Mouse (Mus musculus): ENCODE results near the gene Cdk2. TPM values are rescaled to one million over a fixed set of nuclear protein-coding genes. Genes with fewer than 3 reads are reported as not detected.

Gene Cdk2
- total and polyA plus RNA-seq, 3 experiments: 40.5 to 72.4 TPM; not detected in 1

- DNase-seq (ENCODE audit: low read depth, low spot score): no peak
- peaks cover 5 to 22% of the 10 kb centered on the region in 2 experiments for H3K27me3 ChIP-seq (ENCODE audit: control insufficient read depth in 1 of 2, insufficient read depth in 2 of 2, low read length in 2 of 2)
- no peak overlapping the region for H3K4me3 ChIP-seq (ENCODE audit: control insufficient read depth in 1 of 2, insufficient read depth in 1 of 2, low read depth in 2 of 2, low read length in 2 of 2)
- peaks cover 0 to 3% of the 10 kb centered on the region in 2 experiments; a peak in 1 of 4 replicates for H3K36me3 ChIP-seq (ENCODE audit: control insufficient read depth in 1 of 2, insufficient read depth in 2 of 2, low read length in 2 of 2)
- no peaks in the 10 kb centered on the region for H3K9me3 ChIP-seq (replicated peaks; ENCODE audit: insufficient read depth, low read length)
- no peak overlapping the region for H3K9ac ChIP-seq (ENCODE audit: control insufficient read depth, low read depth, low read length, poor library complexity, severe bottlenecking)
- no peak overlapping the region for H3K27ac ChIP-seq (ENCODE audit: control insufficient read depth, low read depth, low read length)
- H3K4me1 ChIP-seq (ENCODE audit: control insufficient read depth in 1 of 2, insufficient read depth in 2 of 2, low read length in 2 of 2): peaks cover 0 to 2% of the 10 kb centered on the region in 2 experiments; a peak in 1 of 4 replicates
- H3K79me2 ChIP-seq (ENCODE audit: control insufficient read depth, insufficient read depth, low read length, poor library complexity): no peaks in the 10 kb centered on the region
- TF ChIP-seq CHD2 (IDR thresholded peaks at IDR 0.05; ENCODE audit: low read length): no peak
- TF ChIP-seq RAD21 (IDR thresholded peaks at IDR 0.05; ENCODE audit: low read depth, low read length): no peak
- TF ChIP-seq POLR2A (IDR thresholded peaks at IDR 0.05; ENCODE audit: control insufficient read depth in 1 of 2, insufficient read depth in 1 of 2, low read depth in 1 of 2, low read length in 2 of 2, poor library complexity in 1 of 2): no peak
- TF ChIP-seq ZKSCAN1 (IDR thresholded peaks at IDR 0.05; ENCODE audit: low read depth, low read length): no peak
- no peak for TF ChIP-seq MAFK (IDR thresholded peaks at IDR 0.05; ENCODE audit: borderline replicate concordance, low read depth, low read length)
- no peak for TF ChIP-seq MYB (IDR thresholded peaks at IDR 0.05; ENCODE audit: low read depth, low read length)
- no peak for TF ChIP-seq TBP (IDR thresholded peaks at IDR 0.05; ENCODE audit: low read depth, low read length)
- no peak for TF ChIP-seq MEF2A (IDR thresholded peaks at IDR 0.05; ENCODE audit: extremely low read depth, insufficient replicate concordance, low read depth, low read length, poor library complexity, severe bottlenecking)
- no peak for TF ChIP-seq ZNF384 (IDR thresholded peaks at IDR 0.05; ENCODE audit: low read depth, low read length)
- no peak for TF ChIP-seq UBTF (IDR thresholded peaks at IDR 0.05; ENCODE audit: borderline replicate concordance, insufficient read depth, low read depth, low read length)
- no peak for TF ChIP-seq POLR2AphosphoS2 (IDR thresholded peaks at IDR 0.05; ENCODE audit: low read length)
These were observed 48.1 kb downstream of the Cdk2 start for GRCm38 (mm10) chr10:128656731-128657130.

GRCm38 (mm10) chr10:128655254-128655653 lies 49.6 kb downstream of the Cdk2 start:
- Histone ChIP-seq H3K4me1 (ENCODE audit: control insufficient read depth in 1 of 2, insufficient read depth in 2 of 2, low read length in 2 of 2) (peaks cover 0 to 2% of the 10 kb centered on the region in 2 experiments; a peak in 1 of 4 replicates), H3K79me2 (ENCODE audit: control insufficient read depth, insufficient read depth, low read length, poor library complexity) (no peaks in the 10 kb centered on the region), H3K27me3 (ENCODE audit: control insufficient read depth in 1 of 2, insufficient read depth in 2 of 2, low read length in 2 of 2) (peaks cover 11 to 30% of the 10 kb centered on the region in 2 experiments), H3K36me3 (ENCODE audit: control insufficient read depth in 1 of 2, insufficient read depth in 2 of 2, low read length in 2 of 2) (peaks cover 0 to 3% of the 10 kb centered on the region in 2 experiments; a peak in 1 of 4 replicates), H3K9me3 (replicated peaks; ENCODE audit: insufficient read depth, low read length) (no peaks in the 10 kb centered on the region), H3K27ac (ENCODE audit: control insufficient read depth, low read depth, low read length) (no peak overlapping the region), H3K4me3 (ENCODE audit: control insufficient read depth in 1 of 2, insufficient read depth in 1 of 2, low read depth in 2 of 2, low read length in 2 of 2) (no peak overlapping the region), H3K9ac (ENCODE audit: control insufficient read depth, low read depth, low read length, poor library complexity, severe bottlenecking) (no peak overlapping the region)
- no peak for TF ChIP-seq POLR2AphosphoS2 (IDR thresholded peaks at IDR 0.05; ENCODE audit: low read length)
- TF ChIP-seq SIN3A (IDR thresholded peaks at IDR 0.05; ENCODE audit: low read length): peak; percentile 33; the same call in 1 of the 2 replicates
- DNase-seq (ENCODE audit: low read depth, low spot score): peak; percentile 44

GRCm38 (mm10) chr10:128653866-128654265 lies 51.0 kb downstream of the Cdk2 start:
- peaks cover 0 to 2% of the 10 kb centered on the region in 2 experiments; a peak in 1 of 4 replicates for H3K4me1 ChIP-seq (ENCODE audit: control insufficient read depth in 1 of 2, insufficient read depth in 2 of 2, low read length in 2 of 2)
- peaks cover 9 to 40% of the 10 kb centered on the region in 2 experiments for H3K27me3 ChIP-seq (ENCODE audit: control insufficient read depth in 1 of 2, insufficient read depth in 2 of 2, low read length in 2 of 2)
- no peak for DNase-seq (ENCODE audit: low read depth, low spot score)
- no peak overlapping the region for H3K27ac ChIP-seq (ENCODE audit: control insufficient read depth, low read depth, low read length)
- TF ChIP-seq MYB (IDR thresholded peaks at IDR 0.05; ENCODE audit: low read depth, low read length) (no peak), RCOR1 (IDR thresholded peaks at IDR 0.05; ENCODE audit: low read depth, low read length) (no peak), MYC (IDR thresholded peaks at IDR 0.05; ENCODE audit: low read depth, low read length) (no peak), MAZ (IDR thresholded peaks at IDR 0.05; ENCODE audit: low read depth, low read length) (no peak), SIN3A (IDR thresholded peaks at IDR 0.05; ENCODE audit: low read length) (no peak)
- peaks cover 0 to 3% of the 10 kb centered on the region in 2 experiments; a peak in 1 of 4 replicates for H3K36me3 ChIP-seq (ENCODE audit: control insufficient read depth in 1 of 2, insufficient read depth in 2 of 2, low read length in 2 of 2)
- no peak overlapping the region for H3K4me3 ChIP-seq (ENCODE audit: control insufficient read depth in 1 of 2, insufficient read depth in 1 of 2, low read depth in 2 of 2, low read length in 2 of 2)
- H3K9ac ChIP-seq (ENCODE audit: control insufficient read depth, low read depth, low read length, poor library complexity, severe bottlenecking): no peak overlapping the region
- no peaks in the 10 kb centered on the region for H3K9me3 ChIP-seq (replicated peaks; ENCODE audit: insufficient read depth, low read length)
- H3K79me2 ChIP-seq (ENCODE audit: control insufficient read depth, insufficient read depth, low read length, poor library complexity): no peaks in the 10 kb centered on the region

Other genes with a start within 250 kb of the Cdk2 start
- 22.3 and 24.8 TPM in 2 replicates for gene Smarcc2, start 245.8 kb downstream of the Cdk2 start, total RNA-seq (2012; rRNA removed)
- 100 to 1,000 TPM in 1 of 2 experiments, 10 to 100 TPM in 1; 68.8 to 226 TPM for gene Smarcc2, start 245.8 kb downstream of the Cdk2 start, polyA plus RNA-seq (2012; ENCODE audit: insufficient read depth in 1 of 2, insufficient read length in 2 of 2, low read depth in 1 of 2, low replicate concordance in 2 of 2, missing spikeins in 1 of 2)
- 560 and 589 TPM in 2 replicates for gene Myl6, start 210.9 kb downstream of the Cdk2 start, total RNA-seq (2012; rRNA removed)
- 100 to 1,000 TPM in 1 of 2 experiments, not detected in 1; 399 TPM for gene Myl6, start 210.9 kb downstream of the Cdk2 start, polyA plus RNA-seq (2012; ENCODE audit: insufficient read depth in 1 of 2, insufficient read length in 2 of 2, low read depth in 1 of 2, low replicate concordance in 2 of 2, missing spikeins in 1 of 2)
- gene Myl6b, start 206.3 kb downstream of the Cdk2 start, total RNA-seq (2012; rRNA removed): 1.8 and 2.6 TPM in 2 replicates
- 10 to 100 TPM in 1 of 2 experiments, not detected in 1; 18.8 TPM for gene Myl6b, start 206.3 kb downstream of the Cdk2 start, polyA plus RNA-seq (2012; ENCODE audit: insufficient read depth in 1 of 2, insufficient read length in 2 of 2, low read depth in 1 of 2, low replicate concordance in 2 of 2, missing spikeins in 1 of 2)
- 35.1 and 35.9 TPM in 2 replicates for gene Esyt1, start 179.2 kb downstream of the Cdk2 start, total RNA-seq (2012; rRNA removed)
- gene Esyt1, start 179.2 kb downstream of the Cdk2 start, polyA plus RNA-seq (2012; ENCODE audit: insufficient read depth in 1 of 2, insufficient read length in 2 of 2, low read depth in 1 of 2, low replicate concordance in 2 of 2, missing spikeins in 1 of 2): 10 to 100 TPM; 53.4 to 57.0 TPM
- 14.2 and 14.6 TPM in 2 replicates for gene Zc3h10, start 157.3 kb downstream of the Cdk2 start, total RNA-seq (2012; rRNA removed)
- gene Zc3h10, start 157.3 kb downstream of the Cdk2 start, polyA plus RNA-seq (2012; ENCODE audit: insufficient read depth in 1 of 2, insufficient read length in 2 of 2, low read depth in 1 of 2, low replicate concordance in 2 of 2, missing spikeins in 1 of 2): 10 to 100 TPM in 1 of 2 experiments, not detected in 1; 17.3 TPM
- 6,649 and 6,931 TPM in 2 replicates for gene Rpl41, start 155.7 kb downstream of the Cdk2 start, total RNA-seq (2012; rRNA removed)
- gene Rpl41, start 155.7 kb downstream of the Cdk2 start, polyA plus RNA-seq (2012; ENCODE audit: insufficient read depth in 1 of 2, insufficient read length in 2 of 2, low read depth in 1 of 2, low replicate concordance in 2 of 2, missing spikeins in 1 of 2): over 10,000 TPM in 1 of 2 experiments, 100 to 1,000 TPM in 1; 274 to 10,905 TPM
- 232 and 235 TPM in 2 replicates for gene Pa2g4, start 139.0 kb downstream of the Cdk2 start, total RNA-seq (2012; rRNA removed)
- gene Pa2g4, start 139.0 kb downstream of the Cdk2 start, polyA plus RNA-seq (2012; ENCODE audit: insufficient read depth in 1 of 2, insufficient read length in 2 of 2, low read depth in 1 of 2, low replicate concordance in 2 of 2, missing spikeins in 1 of 2): 100 to 1,000 TPM; 298 to 663 TPM
- gene Erbb3, start 115.4 kb downstream of the Cdk2 start, total RNA-seq (2012; rRNA removed): 0.39 and 0.42 TPM in 2 replicates
- under 1 TPM in 1 of 2 experiments, not detected in 1; 0.29 TPM for gene Erbb3, start 115.4 kb downstream of the Cdk2 start, polyA plus RNA-seq (2012; ENCODE audit: insufficient read depth in 1 of 2, insufficient read length in 2 of 2, low read depth in 1 of 2, low replicate concordance in 2 of 2, missing spikeins in 1 of 2)
- gene Rps26, start 78.3 kb downstream of the Cdk2 start, total RNA-seq (2012; rRNA removed): 2,338 and 2,523 TPM in 2 replicates
- gene Rps26, start 78.3 kb downstream of the Cdk2 start, polyA plus RNA-seq (2012; ENCODE audit: insufficient read depth in 1 of 2, insufficient read length in 2 of 2, low read depth in 1 of 2, low replicate concordance in 2 of 2, missing spikeins in 1 of 2): 1,000 to 10,000 TPM in 1 of 2 experiments, not detected in 1; 2,530 TPM
- gene Ikzf4, start 59.0 kb downstream of the Cdk2 start, total RNA-seq (2012; rRNA removed): not detected in 2 replicates
- gene Ikzf4, start 59.0 kb downstream of the Cdk2 start, polyA plus RNA-seq (2012; ENCODE audit: insufficient read depth in 1 of 2, insufficient read length in 2 of 2, low read depth in 1 of 2, low replicate concordance in 2 of 2, missing spikeins in 1 of 2): under 1 TPM in 1 of 2 experiments, not detected in 1; 0.03 TPM
- 4.7 and 4.9 TPM in 2 replicates for gene Suox, start 31.0 kb downstream of the Cdk2 start, total RNA-seq (2012; rRNA removed)
- 1 to 10 TPM in 1 of 2 experiments, not detected in 1; 7.2 TPM for gene Suox, start 31.0 kb downstream of the Cdk2 start, polyA plus RNA-seq (2012; ENCODE audit: insufficient read depth in 1 of 2, insufficient read length in 2 of 2, low read depth in 1 of 2, low replicate concordance in 2 of 2, missing spikeins in 1 of 2)
- gene Rab5b, start 8.8 kb downstream of the Cdk2 start, total RNA-seq (2012; rRNA removed): 16.2 and 18.7 TPM in 2 replicates
- 10 to 100 TPM; 23.3 to 45.7 TPM for gene Rab5b, start 8.8 kb downstream of the Cdk2 start, polyA plus RNA-seq (2012; ENCODE audit: insufficient read depth in 1 of 2, insufficient read length in 2 of 2, low read depth in 1 of 2, low replicate concordance in 2 of 2, missing spikeins in 1 of 2)
- gene Pmel, start 836 bp downstream of the Cdk2 start, total RNA-seq (2012; rRNA removed): 0.13 and 0.15 TPM in 2 replicates
- gene Pmel, start 836 bp downstream of the Cdk2 start, polyA plus RNA-seq (2012; ENCODE audit: insufficient read depth in 1 of 2, insufficient read length in 2 of 2, low read depth in 1 of 2, low replicate concordance in 2 of 2, missing spikeins in 1 of 2): under 1 TPM in 1 of 2 experiments, not detected in 1; 0.45 TPM
- gene Dgka, start 39.8 kb upstream of the Cdk2 start, total RNA-seq (2012; rRNA removed): 0.69 and 1.0 TPM in 2 replicates
- gene Dgka, start 39.8 kb upstream of the Cdk2 start, polyA plus RNA-seq (2012; ENCODE audit: insufficient read depth in 1 of 2, insufficient read length in 2 of 2, low read depth in 1 of 2, low replicate concordance in 2 of 2, missing spikeins in 1 of 2): 1 to 10 TPM in 1 of 2 experiments, not detected in 1; 3.5 TPM
- gene Pym1, start 42.9 kb upstream of the Cdk2 start, total RNA-seq (2012; rRNA removed): 64.2 and 77.4 TPM in 2 replicates
- gene Pym1, start 42.9 kb upstream of the Cdk2 start, polyA plus RNA-seq (2012; ENCODE audit: insufficient read depth in 1 of 2, insufficient read length in 2 of 2, low read depth in 1 of 2, low replicate concordance in 2 of 2, missing spikeins in 1 of 2): 100 to 1,000 TPM in 1 of 2 experiments, not detected in 1; 107 TPM
- gene Mmp19, start 85.9 kb upstream of the Cdk2 start, total RNA-seq (2012; rRNA removed): 0.08 and 0.10 TPM in 2 replicates
- under 1 TPM in 1 of 2 experiments, not detected in 1; 0.36 TPM for gene Mmp19, start 85.9 kb upstream of the Cdk2 start, polyA plus RNA-seq (2012; ENCODE audit: insufficient read depth in 1 of 2, insufficient read length in 2 of 2, low read depth in 1 of 2, low replicate concordance in 2 of 2, missing spikeins in 1 of 2)
- 22.2 and 27.7 TPM in 2 replicates for gene Dnajc14, start 99.0 kb upstream of the Cdk2 start, total RNA-seq (2012; rRNA removed)
- 10 to 100 TPM in 1 of 2 experiments, not detected in 1; 36.7 TPM for gene Dnajc14, start 99.0 kb upstream of the Cdk2 start, polyA plus RNA-seq (2012; ENCODE audit: insufficient read depth in 1 of 2, insufficient read length in 2 of 2, low read depth in 1 of 2, low replicate concordance in 2 of 2, missing spikeins in 1 of 2)
- 2.2 and 3.1 TPM in 2 replicates for gene Tmem198b, start 99.3 kb upstream of the Cdk2 start, total RNA-seq (2012; rRNA removed)
- gene Tmem198b, start 99.3 kb upstream of the Cdk2 start, polyA plus RNA-seq (2012; ENCODE audit: insufficient read depth in 1 of 2, insufficient read length in 2 of 2, low read depth in 1 of 2, low replicate concordance in 2 of 2, missing spikeins in 1 of 2): 1 to 10 TPM in 1 of 2 experiments, not detected in 1; 8.6 TPM
- 100 and 103 TPM in 2 replicates for gene Sarnp, start 112.3 kb upstream of the Cdk2 start, total RNA-seq (2012; rRNA removed)
- gene Sarnp, start 112.3 kb upstream of the Cdk2 start, polyA plus RNA-seq (2012; ENCODE audit: insufficient read depth in 1 of 2, insufficient read length in 2 of 2, low read depth in 1 of 2, low replicate concordance in 2 of 2, missing spikeins in 1 of 2): 1,000 to 10,000 TPM in 1 of 2 experiments, 100 to 1,000 TPM in 1; 189 to 1,007 TPM
- 90.7 and 100 TPM in 2 replicates for gene Ormdl2, start 116.6 kb upstream of the Cdk2 start, total RNA-seq (2012; rRNA removed)
- 100 to 1,000 TPM; 114 to 278 TPM for gene Ormdl2, start 116.6 kb upstream of the Cdk2 start, polyA plus RNA-seq (2012; ENCODE audit: insufficient read depth in 1 of 2, insufficient read length in 2 of 2, low read depth in 1 of 2, low replicate concordance in 2 of 2, missing spikeins in 1 of 2)
- 1.8 and 2.3 TPM in 2 replicates for gene Gdf11, start 186.7 kb upstream of the Cdk2 start, total RNA-seq (2012; rRNA removed)
- gene Gdf11, start 186.7 kb upstream of the Cdk2 start, polyA plus RNA-seq (2012; ENCODE audit: insufficient read depth in 1 of 2, insufficient read length in 2 of 2, low read depth in 1 of 2, low replicate concordance in 2 of 2, missing spikeins in 1 of 2): 1 to 10 TPM in 1 of 2 experiments, not detected in 1; 2.8 TPM
- 0.29 and 0.46 TPM in 2 replicates for gene Cd63, start 196.0 kb upstream of the Cdk2 start, total RNA-seq (2012; rRNA removed)
- gene Cd63, start 196.0 kb upstream of the Cdk2 start, polyA plus RNA-seq (2012; ENCODE audit: insufficient read depth in 1 of 2, insufficient read length in 2 of 2, low read depth in 1 of 2, low replicate concordance in 2 of 2, missing spikeins in 1 of 2): under 1 TPM in 1 of 2 experiments, not detected in 1; 0.64 TPM
- gene Rdh5, start 217.9 kb upstream of the Cdk2 start, total RNA-seq (2012; rRNA removed): 1.2 and 2.9 TPM in 2 replicates
- 1 to 10 TPM in 1 of 2 experiments, not detected in 1; 4.2 TPM for gene Rdh5, start 217.9 kb upstream of the Cdk2 start, polyA plus RNA-seq (2012; ENCODE audit: insufficient read depth in 1 of 2, insufficient read length in 2 of 2, low read depth in 1 of 2, low replicate concordance in 2 of 2, missing spikeins in 1 of 2)
- gene Bloc1s1, start 219.0 kb upstream of the Cdk2 start, total RNA-seq (2012; rRNA removed): 57.7 and 70.6 TPM in 2 replicates
- 10 to 100 TPM in 1 of 2 experiments, not detected in 1; 45.1 TPM for gene Bloc1s1, start 219.0 kb upstream of the Cdk2 start, polyA plus RNA-seq (2012; ENCODE audit: insufficient read depth in 1 of 2, insufficient read length in 2 of 2, low read depth in 1 of 2, low replicate concordance in 2 of 2, missing spikeins in 1 of 2)
- 0.04 and 0.16 TPM in 2 replicates for gene Itga7, start 228.8 kb upstream of the Cdk2 start, total RNA-seq (2012; rRNA removed)
- gene Itga7, start 228.8 kb upstream of the Cdk2 start, polyA plus RNA-seq (2012; ENCODE audit: insufficient read depth in 1 of 2, insufficient read length in 2 of 2, low read depth in 1 of 2, low replicate concordance in 2 of 2, missing spikeins in 1 of 2): under 1 TPM in 1 of 2 experiments, not detected in 1; 0.14 TPM